Mouse (Mus musculus) intestine, embryonic 15.5 days (tissue): ENCODE measurements around the gene Stac2. TPM values are rescaled to one million over a fixed set of nuclear protein-coding genes. Genes with fewer than 3 reads are reported as not detected.
A peak's percentile ranks its signal among the peaks of the same experiment; 100 is the strongest.

Experiments used
- ATAC-seq: fragments of 200-750 bp; cut with Nextera tagmentation; 2 replicates; pipeline ENCODE4 v1.8.0; 2017; ENCODE audit warnings: moderate TSS enrichment, moderate library complexity
- H3K27ac ChIP-seq: fragments of 300-500 bp; sonication (generic); 2 replicates; pipeline ENCODE4 v1.5.1; 2015; ENCODE audit warnings: mild to moderate bottlenecking, inconsistent platforms
- H3K27me3 ChIP-seq: fragments of 300-500 bp; sonication (generic); replicated peaks from 2 replicates; pipeline ENCODE4 v1.6.1; 2015; ENCODE audit warnings: inconsistent platforms
- H3K36me3 ChIP-seq: fragments of 300-500 bp; sonication (generic); 2 replicates; pipeline ENCODE4 v1.6.1; 2015; ENCODE audit warnings: inconsistent platforms
- H3K4me1 ChIP-seq: fragments of 300-500 bp; sonication (generic); replicated peaks from 2 replicates; pipeline ENCODE4 v1.6.1; 2015; ENCODE audit warnings: inconsistent platforms
- H3K4me2 ChIP-seq: fragments of 300-500 bp; sonication (generic); replicated peaks from 2 replicates; pipeline ENCODE4 v1.6.1; 2015; ENCODE audit warnings: mild to moderate bottlenecking, inconsistent platforms
- H3K4me3 ChIP-seq: fragments of 300-500 bp; sonication (generic); replicated peaks from 2 replicates; pipeline ENCODE4 v1.5.1; 2015; ENCODE audit warnings: inconsistent platforms
- H3K9ac ChIP-seq: fragments of 300-500 bp; sonication (generic); 2 replicates; pipeline ENCODE4 v1.6.1; 2015; ENCODE audit warnings: inconsistent platforms
- H3K9me3 ChIP-seq: fragments of 300-500 bp; sonication (generic); 2 replicates; pipeline ENCODE4 v1.6.1; 2016; ENCODE audit warnings: inconsistent platforms
- WGBS: fragments of 180-500 bp; shearing (Covaris S2); methylation state at CpG from one replicate; pipeline ENCODE4 v1.1.7; 2015; 5-methylcytosine and 5-hydroxymethylcytosine counted together
- polyA plus RNA-seq: library from polyadenylated mRNA; unstranded; fragments of >200 nt; fragmentation: Nextera tagmentation; extraction: Ambion mirVana; gene quantifications from 2 replicates; pipeline ENCODE4 v1.2.1, GENCODE M21; 2015

Gene Stac2
- polyA plus RNA-seq, 1 experiment from 2014 or later = 0.29 TPM

DNA sequence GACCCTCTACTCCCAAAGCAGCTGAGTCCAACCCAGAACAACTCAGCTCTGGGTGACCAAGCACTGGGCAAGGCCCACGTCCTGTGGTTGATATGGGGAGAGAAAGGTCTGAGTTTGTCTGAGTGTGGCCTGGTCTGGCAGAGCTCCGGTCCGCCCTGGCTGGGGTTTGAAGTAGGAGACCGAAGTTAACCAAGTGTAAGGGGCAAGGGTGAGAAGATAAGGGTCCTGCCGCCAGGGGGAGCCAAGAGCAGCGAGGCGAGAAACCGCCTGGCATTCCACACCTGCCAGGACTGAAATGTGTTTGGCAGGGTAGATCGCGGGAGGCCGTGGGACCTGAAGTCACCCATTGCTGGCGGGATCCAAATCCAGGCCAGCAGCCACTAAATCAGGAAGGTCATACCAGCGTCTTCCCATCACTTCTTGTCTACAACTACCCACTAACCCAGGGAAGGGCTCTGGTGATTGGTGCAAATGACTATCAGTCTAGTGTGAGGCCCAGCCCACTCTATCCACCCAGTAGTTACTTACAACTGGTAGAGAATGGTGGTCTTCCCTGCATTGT, 58.6 kb downstream of the Stac2 start:
- Histone ChIP-seq H3K36me3 (no peaks in the 10 kb centered on the region), H3K27me3 (no peaks in the 10 kb centered on the region), H3K4me2 (peak overlapping the region; percentile 92), H3K9me3 (no peaks in the 10 kb centered on the region), H3K27ac (no peak overlapping the region), H3K9ac (peak overlapping the region; percentile 48; the same call in 1 of the 2 replicates), H3K4me3 (peak overlapping the region; percentile 54), H3K4me1 (peaks cover 16% of the 10 kb centered on the region)
- 6% methylated on average over 13 of the region's 13 CpGs for WGBS
- peak; percentile 68 for ATAC-seq

DNA sequence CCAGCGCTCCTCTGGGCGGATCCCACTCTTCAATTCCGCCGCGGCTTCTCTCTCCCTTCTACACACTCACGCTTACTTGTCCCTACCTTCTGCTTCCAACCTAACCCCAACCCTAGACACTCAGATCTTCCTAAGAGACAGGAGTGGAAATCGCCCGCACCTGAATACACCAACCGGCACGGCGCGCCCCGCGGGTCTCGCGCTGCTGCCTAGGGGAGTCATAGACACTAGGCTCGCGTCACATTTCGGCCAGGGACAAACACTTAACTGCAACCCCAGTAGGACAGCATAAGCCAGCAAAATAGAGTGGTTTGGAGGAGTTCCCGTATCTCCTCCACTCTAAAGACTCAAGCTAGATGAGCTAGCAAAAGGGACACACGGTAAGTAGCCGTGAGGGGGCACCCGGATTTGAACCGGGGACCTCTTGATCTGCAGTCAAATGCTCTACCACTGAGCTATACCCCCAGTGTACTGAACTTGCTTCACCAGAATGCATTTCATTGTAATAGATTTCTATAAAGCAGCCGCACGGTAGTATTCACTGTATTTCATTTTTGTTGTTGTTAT, 64.6 kb downstream of the Stac2 start:
- Histone ChIP-seq H3K27ac (peak overlapping the region; percentile 86), H3K4me3 (peak overlapping the region; percentile 70), H3K4me1 (peaks cover 15% of the 10 kb centered on the region; the same call in 1 of the 2 replicates), H3K36me3 (no peaks in the 10 kb centered on the region), H3K9me3 (no peaks in the 10 kb centered on the region), H3K9ac (peak overlapping the region; percentile 80), H3K27me3 (peaks cover 21% of the 10 kb centered on the region), H3K4me2 (peak overlapping the region; percentile 75)
- WGBS = under 1% methylated on average over 26 of the region's 26 CpGs
- ATAC-seq = peak; percentile 89

DNA sequence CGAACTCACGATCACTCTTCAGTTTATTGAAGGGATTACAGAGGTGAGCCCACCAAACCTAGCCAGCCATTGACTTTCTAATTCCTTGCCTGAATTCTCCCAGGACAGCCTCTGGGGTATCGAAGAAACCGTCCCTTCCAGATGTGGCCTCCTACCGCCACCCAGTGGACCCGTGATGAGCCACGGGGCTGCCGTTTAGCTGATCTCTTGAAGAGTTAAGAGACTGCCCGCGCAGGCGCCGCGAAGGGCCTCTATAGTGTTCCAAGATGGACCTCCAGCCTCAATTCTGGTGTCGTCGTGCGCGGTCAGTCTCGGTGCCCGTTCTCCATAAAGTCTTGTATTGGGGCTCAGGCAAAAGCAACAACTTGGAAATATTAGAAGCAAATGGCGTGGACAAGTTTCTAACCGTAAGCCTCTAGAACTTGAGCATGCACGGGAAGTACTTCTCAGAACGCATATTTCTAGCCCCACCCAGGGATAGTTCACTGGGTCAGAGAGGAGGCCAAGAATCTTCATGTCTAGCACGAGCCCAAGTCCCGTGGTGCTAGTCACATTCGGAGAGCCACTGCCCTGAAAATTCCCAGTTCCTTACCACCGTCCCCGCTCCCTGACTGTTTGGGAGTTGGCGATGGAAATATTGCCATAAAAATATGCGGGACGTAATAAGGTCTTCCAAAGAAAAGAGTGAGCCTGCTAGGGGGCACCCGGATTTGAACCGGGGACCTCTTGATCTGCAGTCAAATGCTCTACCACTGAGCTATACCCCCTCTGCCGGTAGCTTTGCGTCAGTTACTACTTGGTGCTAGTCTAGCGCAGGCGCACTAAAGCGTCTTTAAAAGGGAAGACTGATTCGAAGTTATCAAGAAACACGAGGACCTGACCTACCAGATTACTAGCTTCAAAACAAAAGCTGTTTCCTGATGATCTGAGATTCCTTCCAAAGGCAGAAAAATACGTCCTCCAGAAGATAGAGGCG, 65.4 kb downstream of the Stac2 start:
- Histone ChIP-seq H3K27ac (peak overlapping the region; percentile 86), H3K27me3 (peaks cover 21% of the 10 kb centered on the region), H3K36me3 (no peaks in the 10 kb centered on the region), H3K9me3 (no peaks in the 10 kb centered on the region), H3K9ac (peak overlapping the region; percentile 80), H3K4me3 (peak overlapping the region; percentile 70), H3K4me1 (peaks cover 15% of the 10 kb centered on the region; the same call in 1 of the 2 replicates), H3K4me2 (peak overlapping the region; percentile 85)
- under 1% methylated on average over 42 of the region's 42 CpGs for WGBS
- peak; percentile 86 for ATAC-seq

DNA sequence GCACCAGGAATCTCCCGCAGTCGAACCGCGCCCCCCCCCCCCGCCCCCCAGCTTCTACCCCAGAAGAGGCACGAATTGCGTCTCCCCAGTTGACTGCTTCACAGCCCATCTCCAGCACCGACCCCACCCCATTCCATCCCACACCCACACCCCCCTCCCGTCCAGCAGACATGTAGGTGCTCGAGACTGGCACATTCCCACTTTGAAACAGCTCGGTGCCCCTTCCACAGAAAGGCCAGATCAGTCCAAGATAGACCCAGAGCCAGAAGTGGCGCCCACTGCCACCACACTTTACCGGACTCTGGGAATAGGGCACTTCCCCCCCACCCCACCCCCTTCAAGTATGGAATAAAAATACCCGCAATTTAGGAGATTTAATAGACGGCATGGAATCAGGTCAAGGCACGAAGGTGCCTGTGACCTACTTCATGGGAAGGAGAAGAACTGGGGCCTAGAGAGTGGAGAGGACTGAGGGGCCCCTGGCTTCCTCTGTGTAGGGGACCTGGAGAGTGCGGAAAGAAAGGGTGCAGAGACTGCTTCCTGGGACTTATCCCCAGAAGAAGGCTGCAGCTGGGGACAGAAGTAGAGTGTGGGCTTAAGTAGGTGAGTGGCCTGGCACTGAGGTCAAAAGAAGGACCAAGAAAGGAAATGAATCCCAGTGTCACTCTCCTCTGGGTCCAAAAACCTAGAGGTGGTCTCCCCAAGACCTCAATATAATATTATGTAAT, 66.4 kb downstream of the Stac2 start:
- H3K4me3 ChIP-seq = peak overlapping the region; percentile 70
- H3K9ac ChIP-seq = peak overlapping the region; percentile 64
- no peaks in the 10 kb centered on the region for H3K9me3 ChIP-seq
- H3K27me3 ChIP-seq = peaks cover 21% of the 10 kb centered on the region
- no peak for ATAC-seq
- no peaks in the 10 kb centered on the region for H3K36me3 ChIP-seq
- H3K4me2 ChIP-seq = peak overlapping the region; percentile 85
- H3K4me1 ChIP-seq = peaks cover 15% of the 10 kb centered on the region; the same call in 1 of the 2 replicates
- no peak overlapping the region for H3K27ac ChIP-seq
- 31% methylated on average over 13 of the region's 17 CpGs for WGBS

Other genes with a start within 250 kb of the Stac2 start
- 5.2 and 5.3 TPM in 2 replicates for gene B230217C12Rik, start 212.7 kb downstream of the Stac2 start, polyA plus RNA-seq
- 0.65 and 0.68 TPM in 2 replicates for gene Fbxo47, start 169.3 kb downstream of the Stac2 start, polyA plus RNA-seq
- 0.47 and 0.49 TPM in 2 replicates for gene Plxdc1, start 67.0 kb downstream of the Stac2 start, polyA plus RNA-seq
- gene Arl5c, start 57.3 kb downstream of the Stac2 start, polyA plus RNA-seq = 7.6 and 11.8 TPM in 2 replicates
- 6.5 and 7.5 TPM in 2 replicates for gene Cacnb1, start 30.4 kb downstream of the Stac2 start, polyA plus RNA-seq
- 1,063 and 1,131 TPM in 2 replicates for gene Rpl19, start 26.8 kb downstream of the Stac2 start, polyA plus RNA-seq
- gene Fbxl20, start 96.9 kb upstream of the Stac2 start, polyA plus RNA-seq = 10.4 and 14.9 TPM in 2 replicates
- 53.6 and 63.0 TPM in 2 replicates for gene Med1, start 139.8 kb upstream of the Stac2 start, polyA plus RNA-seq
- 8.5 and 9.4 TPM in 2 replicates for gene Cdk12, start 149.6 kb upstream of the Stac2 start, polyA plus RNA-seq